ENCODE assay signal across 21 mouse cellular contexts in the genomic region with DNA sequence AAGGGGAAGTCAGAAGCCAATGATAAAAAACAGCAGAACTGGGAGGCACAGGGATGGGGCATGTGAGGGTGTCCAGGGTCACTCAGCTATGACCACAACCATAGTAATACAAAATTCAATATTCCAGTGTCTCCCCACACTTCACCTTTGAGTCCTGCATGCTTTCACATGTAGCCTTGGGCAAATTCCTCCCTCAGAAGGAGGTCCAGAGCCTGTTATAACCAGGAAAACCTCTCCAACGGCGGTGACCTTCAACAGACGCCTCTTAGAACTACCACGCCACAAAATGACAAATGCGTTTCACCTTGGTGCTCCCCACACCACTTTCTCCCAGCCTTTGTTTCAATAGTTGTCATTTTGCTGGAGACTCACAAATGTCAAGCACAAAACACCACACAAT.
"Had no signal": no experiment of that assay in that cellular context is flagged by ENCODE, and none has a peak within 500 bp of the region (broad histone marks: within the 10 kb centered on the region; RNA-seq: fewer than 3 reads in every experiment).

No protein-coding gene starts in this region.

- DNase-seq: left cerebral cortex, postnatal 4 days; liver, postnatal 0 days; lung, embryonic 14.5 days; lung, postnatal 36 days; retina, postnatal 1 day; right cerebral cortex, postnatal 25 days; spleen, adult 18-20 months; thymus, postnatal 25 days had no signal

- H3K9ac ChIP-seq: intestine, embryonic 15.5 days; limb, embryonic 12.5 days; limb, embryonic 15.5 days; liver, embryonic 14.5 days; liver, postnatal 0 days; lung, embryonic 14.5 days; midbrain, embryonic 13.5 days; neural tube, embryonic 13.5 days; stomach, embryonic 15.5 days had no signal

- H3K27ac ChIP-seq: intestine, embryonic 15.5 days; kidney, postnatal 0 days; limb, embryonic 12.5 days; limb, embryonic 15.5 days; liver, embryonic 14.5 days; midbrain, embryonic 10.5 days; midbrain, embryonic 13.5 days; neural tube, embryonic 13.5 days; stomach, embryonic 15.5 days had no signal

- H3K4me3 ChIP-seq: intestine, embryonic 15.5 days; limb, embryonic 12.5 days; limb, embryonic 15.5 days; midbrain, embryonic 10.5 days; midbrain, embryonic 13.5 days; myocyte; neural tube, embryonic 13.5 days; stomach, embryonic 15.5 days had no signal

- H3K9me3 ChIP-seq: intestine, embryonic 15.5 days; limb, embryonic 12.5 days; limb, embryonic 15.5 days; midbrain, embryonic 10.5 days; midbrain, embryonic 13.5 days; neural tube, embryonic 13.5 days; stomach, embryonic 15.5 days had no signal

- H3K4me2 ChIP-seq: intestine, embryonic 15.5 days; limb, embryonic 12.5 days; limb, embryonic 15.5 days; liver, embryonic 11.5 days; lung, embryonic 14.5 days; midbrain, embryonic 13.5 days; neural tube, embryonic 13.5 days; stomach, embryonic 15.5 days had no signal

- H3K4me1 ChIP-seq: limb, embryonic 12.5 days; limb, embryonic 15.5 days; megakaryocyte, embryonic 14.5 days; midbrain, embryonic 10.5 days; midbrain, embryonic 13.5 days; neural tube, embryonic 13.5 days; stomach, embryonic 15.5 days had no signal

- H3K27me3 ChIP-seq: intestine, embryonic 15.5 days; limb, embryonic 12.5 days; limb, embryonic 15.5 days; megakaryocyte, embryonic 14.5 days; midbrain, embryonic 13.5 days; neural tube, embryonic 13.5 days; stomach, embryonic 15.5 days had no signal

- H3K36me3 ChIP-seq: intestine, embryonic 15.5 days; limb, embryonic 12.5 days; limb, embryonic 15.5 days; midbrain, embryonic 10.5 days; neural tube, embryonic 13.5 days; stomach, embryonic 15.5 days had no signal

- ATAC-seq: intestine, embryonic 15.5 days; liver, postnatal 0 days; midbrain, embryonic 13.5 days; midbrain, embryonic 16.5 days had no signal
